In genomic region chr5:67821987-67822401, GRCm38 (mm10) we compare ENCODE assay signal across 12 mouse cellular contexts. TPM values are rescaled to one million over a fixed set of nuclear protein-coding genes. Genes with fewer than 3 reads are reported as not detected.
DNase-seq lines count a peak whose midpoint lies in the region; ATAC-seq lines count a peak whose summit lies in the region.
"Had no signal": no experiment of that assay in that cellular context is flagged by ENCODE, and none has a peak within 500 bp of the region (broad histone marks: within the 10 kb centered on the region; RNA-seq: fewer than 3 reads in every experiment).

No protein-coding gene starts in this region.

- H3K9ac ChIP-seq in heart, embryonic 16.5 days (ENCODE audit: low read length): no peak overlapping the region; the same call in none of the 2 replicates

- peak overlapping the region; percentile 69 for H3K27ac ChIP-seq in heart, embryonic 16.5 days (ENCODE audit: low read length)

- WGBS in heart, embryonic 16.5 days: 53% methylated on average over 8 of the region's 8 CpGs

- peak overlapping the region; percentile 12 for H3K4me2 ChIP-seq in heart, embryonic 16.5 days (ENCODE audit: low read depth, low read length)

- peak; percentile 58 to 69 for DNase-seq in lung, adult 18-20 months
- no peak for DNase-seq in lung, postnatal 14 days
- DNase-seq in lung, postnatal 10 days: peak; percentile 12
- DNase-seq in spleen, postnatal 36 days (ENCODE audit: low spot score in 2 of 2): peak; percentile 77 to 81
- no peak for DNase-seq in cerebellum, postnatal 4 days (ENCODE audit: low spot score in 2 of 2)
- DNase-seq in adrenal gland, postnatal 14 days: no peak
- no peak for DNase-seq in urinary bladder, postnatal 4 days (ENCODE audit: low spot score in 2 of 2)
- DNase-seq: layer of hippocampus, postnatal 36 days; retina, postnatal 1 day; thymus, postnatal 14 days had no signal

- H3K27me3 ChIP-seq in heart, embryonic 16.5 days (ENCODE audit: control insufficient read depth, insufficient read depth, low read length): no peaks in the 10 kb centered on the region

- ATAC-seq in heart, embryonic 16.5 days (replicated peaks; ENCODE audit: extremely low read depth, insufficient read depth, low FRiP score): peak; percentile 82
- ATAC-seq: midbrain, embryonic 16.5 days had no signal

- H3K9me3 ChIP-seq in heart, embryonic 16.5 days (replicated peaks; ENCODE audit: control insufficient read depth, low read length): no peaks in the 10 kb centered on the region

- peaks cover 13% of the 10 kb centered on the region for H3K4me1 ChIP-seq in heart, embryonic 16.5 days (ENCODE audit: control insufficient read depth, insufficient read depth, low read length)

- no peak overlapping the region for H3K4me3 ChIP-seq in heart, embryonic 16.5 days (ENCODE audit: low read length)

- no peaks in the 10 kb centered on the region for H3K36me3 ChIP-seq in heart, embryonic 16.5 days (ENCODE audit: control insufficient read depth, insufficient read depth)

RNA-seq across cellular contexts. Expression of gene Atp8a1, which starts 25.2 kb away (rescaled TPM):
- 10.5 and 13.0 TPM in 2 replicates for polyA plus RNA-seq in heart, embryonic 16.5 days (2015; fragmentation: Nextera tagmentation; extraction: Ambion mirVana)
- total RNA-seq in adrenal gland, postnatal 14 days (2021): 20.6 and 25.9 TPM in 2 replicates

Comparison
In these comparisons a context has a peak if more than half of its experiments do, and no peak if none do; other contexts are left out.
1. DNase-seq: peak in lung, adult 18-20 months (2 of 2), lung, postnatal 10 days (single experiment) and spleen, postnatal 36 days (2 of 2); none in lung, postnatal 14 days (single experiment), cerebellum, postnatal 4 days (0 of 2), adrenal gland, postnatal 14 days (single experiment) and urinary bladder, postnatal 4 days (0 of 2).